Mouse (Mus musculus): ENCODE results near the gene Gm20517. TPM values are rescaled to one million over a fixed set of nuclear protein-coding genes. Genes with fewer than 3 reads are reported as not detected.
"Not testable (repeated sequence)": the region's sequence is repeated elsewhere in the genome, so short reads cannot be mapped to it uniquely, and the experiment has no call there.

Gene Gm20517
- polyA plus RNA-seq, 1 experiment from 2014 or later: 2.1 TPM

- Histone ChIP-seq H3K4me1 (replicated peaks) (no peaks in the 10 kb centered on the region), H3K4me3 (no peak overlapping the region), H3K9me3 (no peaks in the 10 kb centered on the region), H3K36me3 (peaks cover 93% of the 10 kb centered on the region), H3K27ac (no peak overlapping the region), H3K27me3 (ENCODE audit: insufficient read depth, poor library complexity, severe bottlenecking) (no peaks in the 10 kb centered on the region)
- DNase-seq (ENCODE audit: low spot score): no peak
- 89% methylated on average over 13 of the region's 13 CpGs for WGBS
Observed at GRCm38 (mm10) chr17:47618556-47619311, 7.3 kb downstream of the Gm20517 start.

GRCm38 (mm10) chr17:47622912-47623554 lies 11.6 kb downstream of the Gm20517 start:
- DNase-seq (ENCODE audit: low spot score): no peak

DNA sequence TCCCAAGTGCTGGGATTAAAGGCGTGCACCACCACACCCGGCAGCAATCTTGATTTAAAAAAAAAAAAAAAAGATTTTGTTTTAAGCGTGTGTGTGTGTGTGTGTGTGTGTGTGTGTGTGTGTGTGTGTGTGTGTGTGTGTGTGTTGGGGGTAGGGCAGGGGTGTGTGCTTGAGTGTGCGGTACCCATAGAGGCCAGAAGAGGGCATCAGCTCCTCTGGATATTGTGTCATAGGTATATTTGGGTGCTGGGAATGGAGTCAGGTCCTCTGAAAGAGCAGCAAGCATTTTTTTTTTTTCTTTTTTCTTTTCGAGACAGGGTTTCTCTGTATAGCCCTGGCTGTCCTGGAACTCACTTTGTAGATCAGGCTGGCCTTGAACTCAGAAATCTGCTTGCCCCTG lies 13.2 kb downstream of the Gm20517 start:
- H3K27ac ChIP-seq; H3K4me1 ChIP-seq (replicated peaks); DNase-seq (ENCODE audit: low spot score); H3K27me3 ChIP-seq (ENCODE audit: insufficient read depth, poor library complexity, severe bottlenecking); H3K4me3 ChIP-seq; H3K9me3 ChIP-seq: not testable (repeated sequence)
- H3K36me3 ChIP-seq: peaks cover 75% of the 10 kb centered on the region
- 94% methylated on average over 4 of the region's 5 CpGs for WGBS

More at GRCm38 (mm10) chr17:47622912-47623554, 11.6 kb downstream of the Gm20517 start:
- H3K36me3 ChIP-seq: peaks cover 86% of the 10 kb centered on the region
- H3K27me3 ChIP-seq (ENCODE audit: insufficient read depth, poor library complexity, severe bottlenecking): no peaks in the 10 kb centered on the region
- 95% methylated on average over 14 of the region's 14 CpGs for WGBS
- no peaks in the 10 kb centered on the region; the same call in 1 of the 2 replicates for H3K9me3 ChIP-seq
- no peaks in the 10 kb centered on the region for H3K4me1 ChIP-seq (replicated peaks)
- no peak overlapping the region for H3K4me3 ChIP-seq
- no peak overlapping the region for H3K27ac ChIP-seq

DNA sequence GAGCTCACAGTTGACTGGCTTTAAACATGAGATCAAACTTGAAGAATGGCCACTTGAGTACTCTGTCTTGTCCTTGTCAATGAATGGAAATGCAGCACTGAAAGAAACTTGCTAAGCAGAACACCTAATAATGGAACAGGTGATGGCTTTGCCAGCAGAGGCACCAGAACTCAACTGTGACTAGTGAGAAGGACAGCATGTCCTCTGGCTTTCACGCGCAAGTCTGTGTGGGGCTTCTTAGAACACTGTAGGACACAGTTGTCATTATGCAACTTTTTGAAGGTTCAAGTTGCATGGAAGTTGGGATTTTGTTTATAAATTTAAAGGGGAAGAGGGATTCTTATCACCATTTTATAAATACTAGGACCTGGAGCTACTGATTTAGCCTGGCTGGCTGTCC lies 13.7 kb downstream of the Gm20517 start:
- Histone ChIP-seq H3K4me3 (no peak overlapping the region), H3K36me3 (peaks cover 70% of the 10 kb centered on the region), H3K27ac (no peak overlapping the region), H3K9me3 (no peaks in the 10 kb centered on the region; the same call in 1 of the 2 replicates), H3K4me1 (replicated peaks) (peaks cover 9% of the 10 kb centered on the region), H3K27me3 (ENCODE audit: insufficient read depth, poor library complexity, severe bottlenecking) (no peaks in the 10 kb centered on the region)
- DNase-seq (ENCODE audit: low spot score): no peak
- WGBS: 96% methylated on average over 2 of the region's 2 CpGs

DNA sequence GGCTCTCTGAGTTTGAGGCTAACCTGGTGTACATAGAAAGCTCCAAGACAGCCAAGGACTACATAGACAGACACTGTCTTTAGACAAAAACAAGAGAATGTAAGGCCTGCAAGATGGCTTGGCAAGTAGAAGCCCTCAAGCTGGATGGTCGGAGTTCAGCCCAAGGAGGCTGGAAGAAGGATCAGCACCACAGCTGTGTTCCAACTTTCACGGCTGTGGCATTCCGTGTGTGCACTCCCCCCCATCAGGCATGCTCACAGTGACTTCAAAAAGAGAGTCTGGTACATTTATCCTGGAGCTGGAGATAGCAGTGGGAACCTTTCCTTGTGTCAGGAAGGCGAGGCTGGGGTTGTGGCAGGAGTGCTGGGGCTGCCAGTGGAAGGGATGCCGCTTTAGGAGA lies 14.6 kb downstream of the Gm20517 start:
- no peaks in the 10 kb centered on the region; the same call in 1 of the 2 replicates for H3K9me3 ChIP-seq
- H3K36me3 ChIP-seq: peaks cover 60% of the 10 kb centered on the region
- 94% methylated on average over 5 of the region's 5 CpGs for WGBS

GRCm38 (mm10) chr17:47627791-47628190 lies 16.4 kb downstream of the Gm20517 start:
- Histone ChIP-seq H3K4me1 (replicated peaks) (peaks cover 36% of the 10 kb centered on the region), H3K4me3 (no peak overlapping the region), H3K9me3 (no peaks in the 10 kb centered on the region; the same call in 1 of the 2 replicates), H3K27ac (no peak overlapping the region), H3K36me3 (peaks cover 45% of the 10 kb centered on the region), H3K27me3 (ENCODE audit: insufficient read depth, poor library complexity, severe bottlenecking) (no peaks in the 10 kb centered on the region)
- DNase-seq (ENCODE audit: low spot score): no peak
- WGBS: 84% methylated on average over 2 of the region's 2 CpGs

More for the DNA sequence above, 14.6 kb downstream of the Gm20517 start:
- no peak overlapping the region for H3K27ac ChIP-seq
- H3K27me3 ChIP-seq (ENCODE audit: insufficient read depth, poor library complexity, severe bottlenecking): no peaks in the 10 kb centered on the region
- H3K4me3 ChIP-seq: no peak overlapping the region
- no peak for DNase-seq (ENCODE audit: low spot score)
- H3K4me1 ChIP-seq (replicated peaks): peaks cover 19% of the 10 kb centered on the region

DNA sequence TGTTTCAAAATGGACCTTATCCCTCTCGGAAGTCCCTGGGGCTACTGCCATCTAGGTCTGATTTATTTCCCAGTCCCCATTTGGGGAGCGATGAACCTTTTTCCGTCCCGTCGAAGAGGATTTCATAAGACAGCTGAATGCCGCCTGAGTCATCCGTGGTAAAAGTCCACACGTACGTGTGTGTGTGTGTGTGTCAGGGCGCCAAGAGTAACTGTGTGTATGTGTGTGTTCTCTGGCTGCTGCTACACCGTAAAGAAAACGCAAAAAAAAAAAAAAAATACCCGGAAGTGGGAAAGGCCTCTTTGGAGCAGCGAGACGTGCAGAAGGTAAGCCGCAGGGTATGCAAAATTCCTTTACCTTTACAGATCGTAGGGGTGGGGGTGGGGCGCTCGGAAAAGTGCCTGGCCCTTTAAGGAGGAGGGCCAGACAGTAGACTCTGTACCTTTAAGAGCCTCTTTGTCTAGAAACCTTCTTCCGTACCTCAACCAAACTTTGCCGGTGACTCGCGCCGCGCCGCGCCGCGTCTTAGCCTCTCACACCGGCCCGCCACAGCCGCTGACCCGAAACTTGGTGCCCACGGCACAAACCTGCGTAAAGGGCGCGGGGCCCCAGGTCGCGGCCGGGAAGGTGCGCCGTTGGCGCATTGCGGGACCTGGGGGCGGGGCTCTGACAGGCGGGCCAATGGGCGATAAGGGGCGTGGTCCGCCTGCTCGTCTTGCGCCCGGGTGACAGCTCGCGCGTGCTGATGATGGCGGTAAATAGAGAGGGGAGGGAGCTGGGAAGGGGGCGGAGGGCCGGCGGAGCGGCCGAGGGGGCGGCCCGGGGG lies 17.7 kb downstream of the Gm20517 start:
- H3K4me3 ChIP-seq: peak overlapping the region; percentile 80
- no peaks in the 10 kb centered on the region for H3K9me3 ChIP-seq
- under 1% methylated on average over 63 of the region's 63 CpGs for WGBS
- peaks cover 32% of the 10 kb centered on the region for H3K36me3 ChIP-seq
- peak; percentile 96 for DNase-seq (ENCODE audit: low spot score)
- peaks cover 40% of the 10 kb centered on the region for H3K4me1 ChIP-seq (replicated peaks)
- H3K27me3 ChIP-seq (ENCODE audit: insufficient read depth, poor library complexity, severe bottlenecking): no peaks in the 10 kb centered on the region
- H3K27ac ChIP-seq: peak overlapping the region; percentile 95

DNA sequence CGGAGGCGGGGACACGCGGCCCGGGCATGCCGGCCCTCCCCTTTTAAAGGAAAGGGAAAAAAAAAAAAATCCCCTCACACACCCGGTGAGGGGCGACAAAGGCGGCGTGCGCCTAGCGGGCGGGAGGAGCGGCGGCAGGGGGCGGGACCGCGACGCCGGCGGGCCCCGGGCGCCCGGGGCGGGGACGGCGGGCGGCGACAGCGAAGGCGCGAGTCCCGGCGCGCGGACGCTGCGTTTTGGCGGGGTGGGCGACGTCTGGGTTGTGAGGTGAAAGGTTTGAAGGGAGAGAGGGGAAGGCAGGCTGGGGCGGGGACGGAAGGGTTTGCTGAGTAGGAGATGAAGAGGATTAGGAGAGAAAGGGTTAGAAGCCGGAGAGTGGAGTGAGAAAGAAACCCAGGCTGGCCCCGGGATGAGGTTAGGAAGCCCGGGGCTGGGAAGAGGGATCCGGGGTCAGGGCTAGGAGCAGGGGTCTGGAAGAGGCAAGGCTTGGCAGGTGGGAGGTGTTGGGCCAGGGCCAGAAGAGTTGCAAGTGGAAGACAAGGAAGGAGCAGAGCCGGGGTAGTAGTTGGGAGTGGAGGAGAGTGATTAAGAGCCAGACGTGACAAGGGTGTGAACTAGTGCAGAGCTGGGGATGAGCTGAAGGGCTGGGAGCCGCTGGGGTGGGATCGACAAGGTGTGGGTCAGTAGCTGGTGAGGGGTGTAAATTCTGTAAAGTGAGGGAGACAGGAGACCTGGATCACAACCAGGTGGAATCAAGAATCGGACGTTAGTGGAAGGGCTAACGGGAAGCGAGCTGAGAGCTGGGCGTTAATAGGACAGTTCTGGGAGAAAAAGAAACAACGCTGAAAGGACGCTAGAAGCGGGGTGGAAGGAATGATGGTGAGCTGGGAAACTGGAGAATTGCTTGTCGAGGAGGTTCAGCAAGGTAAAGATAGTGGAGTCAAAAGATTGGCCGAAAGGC lies 18.6 kb downstream of the Gm20517 start:
- no peaks in the 10 kb centered on the region for H3K9me3 ChIP-seq
- H3K36me3 ChIP-seq: peaks cover 23% of the 10 kb centered on the region
- no peak for DNase-seq (ENCODE audit: low spot score)
- H3K4me1 ChIP-seq (replicated peaks): peaks cover 42% of the 10 kb centered on the region
- WGBS: under 1% methylated on average over 61 of the region's 61 CpGs
- H3K4me3 ChIP-seq: peak overlapping the region; percentile 80
- peak overlapping the region; percentile 95 for H3K27ac ChIP-seq
- H3K27me3 ChIP-seq (ENCODE audit: insufficient read depth, poor library complexity, severe bottlenecking): no peaks in the 10 kb centered on the region

DNA sequence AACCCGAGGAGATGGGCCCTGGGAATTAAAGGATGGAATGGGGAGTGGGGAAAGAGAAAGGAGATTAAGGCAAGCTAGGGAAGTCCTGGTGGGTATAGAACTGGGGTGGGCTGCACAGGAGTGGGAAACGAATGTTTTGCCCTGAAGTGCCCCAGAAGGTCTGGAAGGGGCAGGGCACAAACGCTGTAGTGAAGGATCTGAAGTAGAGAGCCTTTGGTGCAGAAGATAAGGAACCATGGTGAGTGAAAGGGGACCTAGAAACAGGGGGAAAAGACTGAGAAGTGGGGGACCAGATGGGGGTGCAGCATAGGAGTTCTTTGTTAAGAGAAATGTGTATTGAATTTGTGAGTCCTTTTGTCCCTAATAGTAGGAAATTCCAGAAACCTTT lies 19.3 kb downstream of the Gm20517 start, which contains the start of gene Usp49:
TSS of gene Usp49 (plus strand) at position 13 of the 388 bp plus-strand sequence.
- peaks cover 20% of the 10 kb centered on the region for H3K36me3 ChIP-seq
- H3K27ac ChIP-seq: peak within 1 kb of the TSS; percentile 95
- WGBS: 2% methylated on average over 3 of the region's 3 CpGs
- H3K9me3 ChIP-seq: no peaks in the 10 kb centered on the region
- H3K27me3 ChIP-seq (ENCODE audit: insufficient read depth, poor library complexity, severe bottlenecking): no peaks in the 10 kb centered on the region
- peaks cover 42% of the 10 kb centered on the region for H3K4me1 ChIP-seq (replicated peaks)
- peak within 1 kb of the TSS; percentile 80 for H3K4me3 ChIP-seq
- DNase-seq (ENCODE audit: low spot score): no peak

DNA sequence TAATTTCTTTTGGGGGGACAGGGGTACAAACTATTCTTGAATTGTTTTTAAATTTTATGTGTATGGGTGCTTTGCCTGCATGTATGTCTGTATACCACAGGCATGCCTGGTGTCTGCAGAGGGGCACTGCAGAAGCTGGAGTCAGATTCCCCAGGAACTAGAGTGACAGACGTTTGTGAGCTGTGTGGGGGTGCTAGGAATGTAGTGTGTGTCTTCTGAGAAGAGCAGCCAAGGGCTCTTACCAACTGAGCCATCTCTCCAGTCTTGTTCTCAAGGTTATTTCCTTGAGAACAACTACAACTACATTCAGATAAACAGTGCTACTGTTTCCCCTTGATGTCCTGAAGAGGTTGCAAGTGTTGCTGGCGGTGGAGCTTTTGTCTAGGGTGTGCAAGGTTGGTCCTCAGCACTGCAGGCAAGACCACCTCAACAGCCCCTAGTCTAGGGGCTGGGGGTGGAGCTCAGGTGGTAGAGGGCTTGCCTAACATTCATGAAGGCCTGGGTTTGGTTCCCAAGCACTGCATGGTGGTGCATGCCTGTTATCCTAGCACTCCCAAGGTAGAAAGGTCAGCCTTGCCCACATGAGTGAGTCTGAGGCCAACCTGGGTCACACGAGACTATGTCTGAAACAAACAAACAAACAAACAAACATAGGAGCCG lies 20.9 kb downstream of the Gm20517 start:
- H3K4me1 ChIP-seq (replicated peaks): peaks cover 42% of the 10 kb centered on the region
- WGBS: 72% methylated on average over 4 of the region's 4 CpGs
- DNase-seq (ENCODE audit: low spot score): no peak
- H3K27me3 ChIP-seq (ENCODE audit: insufficient read depth, poor library complexity, severe bottlenecking): no peaks in the 10 kb centered on the region
- no peaks in the 10 kb centered on the region for H3K9me3 ChIP-seq
- H3K27ac ChIP-seq: no peak overlapping the region
- H3K4me3 ChIP-seq: no peak overlapping the region
- peaks cover 17% of the 10 kb centered on the region for H3K36me3 ChIP-seq

- no peak overlapping the region for H3K4me3 ChIP-seq
- peaks cover 14% of the 10 kb centered on the region for H3K36me3 ChIP-seq
- H3K27ac ChIP-seq: no peak overlapping the region
- H3K4me1 ChIP-seq (replicated peaks): peaks cover 33% of the 10 kb centered on the region
- no peak for DNase-seq (ENCODE audit: low spot score)
- WGBS: 84% methylated on average over 7 of the region's 7 CpGs
- H3K9me3 ChIP-seq: no peaks in the 10 kb centered on the region
- H3K27me3 ChIP-seq (ENCODE audit: insufficient read depth, poor library complexity, severe bottlenecking): no peaks in the 10 kb centered on the region
Observed at GRCm38 (mm10) chr17:47633999-47634770, 22.8 kb downstream of the Gm20517 start.
